Mouse (Mus musculus): ENCODE results near the gene Fgfr2. TPM values are rescaled to one million over a fixed set of nuclear protein-coding genes. Genes with fewer than 3 reads are reported as not detected.

Fgfr2 gene
- polyA plus RNA-seq, 1 experiment from 2014 or later: 92.5 TPM

GRCm38 (mm10) chr7:132699639-132700038, 423.5 kb downstream of the Fgfr2 start:
- DNase-seq (ENCODE audit: low spot score): no peak
- Histone ChIP-seq H3K4me1 (replicated peaks) (peaks cover 28% of the 10 kb centered on the region), H3K27ac (no peak overlapping the region), H3K36me3 (0 out of 2 replicates have a peak, but pooled peaks cover 4% of the 10 kb centered on the region), H3K9me3 (0 out of 2 replicates have a peak, but pooled peaks cover 3% of the 10 kb centered on the region), H3K27me3 (ENCODE audit: insufficient read depth, poor library complexity, severe bottlenecking) (no peaks in the 10 kb centered on the region), H3K4me3 (no peak overlapping the region)

GRCm38 (mm10) chr7:132699165-132699564, 424.0 kb downstream of the Fgfr2 start:
- H3K9me3 ChIP-seq: 0 out of 2 replicates have a peak, but pooled peaks cover 6% of the 10 kb centered on the region
- WGBS: 63% methylated on average over 4 of the region's 4 CpGs
- no peak overlapping the region for H3K4me3 ChIP-seq
- no peaks in the 10 kb centered on the region for H3K27me3 ChIP-seq (ENCODE audit: insufficient read depth, poor library complexity, severe bottlenecking)
- 0 out of 2 replicates have a peak overlapping the region, but pooled peaks have one; percentile 4 for H3K27ac ChIP-seq
- H3K4me1 ChIP-seq (replicated peaks): peaks cover 28% of the 10 kb centered on the region
- 0 out of 2 replicates have a peak, but pooled peaks cover 5% of the 10 kb centered on the region for H3K36me3 ChIP-seq
- no peak for DNase-seq (ENCODE audit: low spot score)

- 0 out of 2 replicates have a peak, but pooled peaks cover 5% of the 10 kb centered on the region for H3K36me3 ChIP-seq
- 89% methylated on average over 4 of the region's 4 CpGs for WGBS
- H3K4me3 ChIP-seq: no peak overlapping the region
- 0 out of 2 replicates have a peak, but pooled peaks cover 6% of the 10 kb centered on the region for H3K9me3 ChIP-seq
- H3K27ac ChIP-seq: 0 out of 2 replicates have a peak overlapping the region, but pooled peaks have one; percentile 4
- no peak for DNase-seq (ENCODE audit: low spot score)
- H3K4me1 ChIP-seq (replicated peaks): peaks cover 28% of the 10 kb centered on the region
- no peaks in the 10 kb centered on the region for H3K27me3 ChIP-seq (ENCODE audit: insufficient read depth, poor library complexity, severe bottlenecking)
Measured at GRCm38 (mm10) chr7:132698737-132699136, 424.4 kb downstream of the Fgfr2 start.

- 0 out of 2 replicates have a peak, but pooled peaks cover 6% of the 10 kb centered on the region for H3K9me3 ChIP-seq
- no peaks in the 10 kb centered on the region for H3K27me3 ChIP-seq (ENCODE audit: insufficient read depth, poor library complexity, severe bottlenecking)
- 0 out of 2 replicates have a peak, but pooled peaks cover 5% of the 10 kb centered on the region for H3K36me3 ChIP-seq
- H3K4me3 ChIP-seq: no peak overlapping the region
- H3K27ac ChIP-seq: no peak overlapping the region
- peaks cover 32% of the 10 kb centered on the region for H3K4me1 ChIP-seq (replicated peaks)
- 81% methylated on average over 8 of the region's 8 CpGs for WGBS
- DNase-seq (ENCODE audit: low spot score): no peak
Measured at GRCm38 (mm10) chr7:132697258-132697796, 425.8 kb downstream of the Fgfr2 start.

GRCm38 (mm10) chr7:132693561-132693960, 429.6 kb downstream of the Fgfr2 start:
- DNase-seq (ENCODE audit: low spot score): no peak
- Histone ChIP-seq H3K27me3 (ENCODE audit: insufficient read depth, poor library complexity, severe bottlenecking) (no peaks in the 10 kb centered on the region), H3K4me3 (no peak overlapping the region), H3K4me1 (replicated peaks) (peaks cover 18% of the 10 kb centered on the region), H3K27ac (no peak overlapping the region), H3K9me3 (0 out of 2 replicates have a peak, but pooled peaks cover 6% of the 10 kb centered on the region), H3K36me3 (0 out of 2 replicates have a peak, but pooled peaks cover 5% of the 10 kb centered on the region)
- 93% methylated on average over 2 of the region's 2 CpGs for WGBS

- Histone ChIP-seq H3K9me3 (0 out of 2 replicates have a peak, but pooled peaks cover 6% of the 10 kb centered on the region), H3K27ac (no peak overlapping the region), H3K36me3 (0 out of 2 replicates have a peak, but pooled peaks cover 5% of the 10 kb centered on the region), H3K4me3 (no peak overlapping the region), H3K4me1 (replicated peaks) (peaks cover 27% of the 10 kb centered on the region), H3K27me3 (ENCODE audit: insufficient read depth, poor library complexity, severe bottlenecking) (no peaks in the 10 kb centered on the region)
- no peak for DNase-seq (ENCODE audit: low spot score)
- 74% methylated on average over 9 of the region's 9 CpGs for WGBS
Measured at GRCm38 (mm10) chr7:132692719-132693118, 430.4 kb downstream of the Fgfr2 start.

GRCm38 (mm10) chr7:132690716-132691472, 432.3 kb downstream of the Fgfr2 start:
- WGBS: 90% methylated on average over 14 of the region's 14 CpGs
- Histone ChIP-seq H3K27me3 (ENCODE audit: insufficient read depth, poor library complexity, severe bottlenecking) (no peaks in the 10 kb centered on the region), H3K4me3 (no peak overlapping the region), H3K9me3 (0 out of 2 replicates have a peak, but pooled peaks cover 6% of the 10 kb centered on the region), H3K27ac (peak overlapping the region; percentile 26; the same call in 1 of the 2 replicates), H3K36me3 (0 out of 2 replicates have a peak, but pooled peaks cover 5% of the 10 kb centered on the region), H3K4me1 (replicated peaks) (peaks cover 30% of the 10 kb centered on the region)
- no peak for DNase-seq (ENCODE audit: low spot score)

GRCm38 (mm10) chr7:132689722-132690121, 433.4 kb downstream of the Fgfr2 start:
- 0 out of 2 replicates have a peak, but pooled peaks cover 4% of the 10 kb centered on the region for H3K9me3 ChIP-seq
- H3K4me3 ChIP-seq: no peak overlapping the region
- no peaks in the 10 kb centered on the region for H3K27me3 ChIP-seq (ENCODE audit: insufficient read depth, poor library complexity, severe bottlenecking)
- H3K27ac ChIP-seq: 0 out of 2 replicates have a peak overlapping the region, but pooled peaks have one; percentile 3
- peaks cover 30% of the 10 kb centered on the region for H3K4me1 ChIP-seq (replicated peaks)
- 74% methylated on average over 5 of the region's 5 CpGs for WGBS
- DNase-seq (ENCODE audit: low spot score): no peak
- 0 out of 2 replicates have a peak, but pooled peaks cover 2% of the 10 kb centered on the region for H3K36me3 ChIP-seq

- Histone ChIP-seq H3K4me1 (replicated peaks) (peaks cover 30% of the 10 kb centered on the region), H3K4me3 (no peak overlapping the region), H3K36me3 (no peaks in the 10 kb centered on the region), H3K27me3 (ENCODE audit: insufficient read depth, poor library complexity, severe bottlenecking) (no peaks in the 10 kb centered on the region), H3K9me3 (no peaks in the 10 kb centered on the region), H3K27ac (0 out of 2 replicates have a peak overlapping the region, but pooled peaks have one; percentile 1)
- WGBS: 51% methylated on average over 5 of the region's 5 CpGs
- peak; percentile 20 for DNase-seq (ENCODE audit: low spot score)
Measured at GRCm38 (mm10) chr7:132688721-132689120, 434.4 kb downstream of the Fgfr2 start.

- Histone ChIP-seq H3K4me3 (no peak overlapping the region), H3K9me3 (no peaks in the 10 kb centered on the region), H3K27ac (peak overlapping the region; percentile 71), H3K36me3 (no peaks in the 10 kb centered on the region), H3K27me3 (ENCODE audit: insufficient read depth, poor library complexity, severe bottlenecking) (no peaks in the 10 kb centered on the region), H3K4me1 (replicated peaks) (peaks cover 30% of the 10 kb centered on the region)
- 70% methylated on average over 2 of the region's 2 CpGs for WGBS
- no peak for DNase-seq (ENCODE audit: low spot score)
Measured at GRCm38 (mm10) chr7:132687897-132688296, 435.3 kb downstream of the Fgfr2 start.

- DNase-seq (ENCODE audit: low spot score): no peak
- Histone ChIP-seq H3K9me3 (no peaks in the 10 kb centered on the region), H3K36me3 (no peaks in the 10 kb centered on the region), H3K4me1 (replicated peaks) (peaks cover 24% of the 10 kb centered on the region), H3K4me3 (no peak overlapping the region), H3K27me3 (ENCODE audit: insufficient read depth, poor library complexity, severe bottlenecking) (no peaks in the 10 kb centered on the region), H3K27ac (no peak overlapping the region)
- 92% methylated on average over 3 of the region's 3 CpGs for WGBS
Measured at GRCm38 (mm10) chr7:132686515-132686914, 436.6 kb downstream of the Fgfr2 start.

- no peak for DNase-seq (ENCODE audit: low spot score)
- H3K27ac ChIP-seq: no peak overlapping the region
- WGBS: 93% methylated on average over 4 of the region's 4 CpGs
- no peaks in the 10 kb centered on the region for H3K36me3 ChIP-seq
- no peak overlapping the region for H3K4me3 ChIP-seq
- no peaks in the 10 kb centered on the region for H3K9me3 ChIP-seq
- H3K4me1 ChIP-seq (replicated peaks): peaks cover 15% of the 10 kb centered on the region
- H3K27me3 ChIP-seq (ENCODE audit: insufficient read depth, poor library complexity, severe bottlenecking): no peaks in the 10 kb centered on the region
Measured at GRCm38 (mm10) chr7:132683923-132684322, 439.2 kb downstream of the Fgfr2 start.

GRCm38 (mm10) chr7:132682901-132683300, 440.2 kb downstream of the Fgfr2 start:
- H3K36me3 ChIP-seq: no peaks in the 10 kb centered on the region
- H3K27ac ChIP-seq: no peak overlapping the region
- no peaks in the 10 kb centered on the region for H3K27me3 ChIP-seq (ENCODE audit: insufficient read depth, poor library complexity, severe bottlenecking)
- WGBS: 82% methylated on average over 3 of the region's 3 CpGs
- no peaks in the 10 kb centered on the region for H3K9me3 ChIP-seq
- no peak overlapping the region for H3K4me3 ChIP-seq
- peaks cover 5% of the 10 kb centered on the region for H3K4me1 ChIP-seq (replicated peaks)
- no peak for DNase-seq (ENCODE audit: low spot score)

Measured in hindbrain, embryonic 10.5 days (tissue).